Mouse (Mus musculus): ENCODE results near the gene Plekha6.

Gene Plekha6

DNA sequence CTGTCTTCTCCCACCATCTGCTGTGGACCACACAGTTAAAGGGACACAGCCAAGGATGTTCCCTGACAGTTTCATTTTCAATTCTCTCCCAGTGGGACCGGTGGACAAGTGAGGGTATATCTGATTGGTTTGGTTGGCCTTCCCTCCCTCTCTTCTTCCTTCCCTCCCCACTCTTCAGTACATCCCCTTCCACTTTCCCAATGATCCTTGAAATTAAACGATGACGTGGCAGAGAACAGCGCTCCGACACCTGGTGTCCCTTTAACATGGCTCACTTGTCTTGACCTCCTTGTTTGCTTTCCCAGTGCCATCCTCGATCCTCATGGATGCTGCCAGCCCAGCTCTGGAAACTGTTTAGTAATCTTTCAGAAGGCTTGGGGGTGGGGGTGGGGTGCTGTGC is 114.5 kb downstream of the Plekha6 start:
- no peak for DNase-seq

DNA sequence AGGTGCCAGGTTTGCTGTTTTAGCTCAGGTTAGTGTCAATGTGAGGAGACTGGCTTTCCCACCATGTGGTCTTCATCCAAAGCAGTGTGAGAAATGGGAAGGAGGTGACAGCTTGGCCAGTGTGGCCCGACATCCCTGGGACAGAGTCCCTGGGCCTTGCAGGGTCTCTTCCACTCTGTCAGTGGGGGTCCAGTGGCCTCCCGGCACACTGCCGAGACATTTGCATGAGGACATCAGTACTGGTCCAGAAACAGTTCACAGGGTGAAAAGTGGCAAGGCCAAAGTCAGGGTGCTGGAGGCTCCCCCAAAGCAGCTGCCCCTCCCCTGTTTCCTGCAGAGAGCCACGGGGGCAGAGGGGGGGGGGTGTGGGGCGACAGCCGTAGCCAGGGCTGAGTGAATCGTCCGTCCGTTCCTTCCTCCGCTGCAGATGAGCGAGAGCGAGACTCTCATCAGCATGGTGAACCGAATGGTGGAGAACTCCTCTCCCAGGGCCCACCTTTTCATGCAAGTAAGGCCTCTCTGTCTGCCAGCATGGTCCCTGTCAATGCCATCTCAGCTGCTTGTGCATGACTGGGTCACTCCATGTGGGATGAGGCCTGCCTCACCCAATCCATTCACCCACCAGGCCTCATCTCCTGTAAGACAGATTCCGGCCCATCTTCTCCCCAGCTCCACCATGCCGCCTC is 115.1 kb downstream of the Plekha6 start:
- no peak for DNase-seq

DNA sequence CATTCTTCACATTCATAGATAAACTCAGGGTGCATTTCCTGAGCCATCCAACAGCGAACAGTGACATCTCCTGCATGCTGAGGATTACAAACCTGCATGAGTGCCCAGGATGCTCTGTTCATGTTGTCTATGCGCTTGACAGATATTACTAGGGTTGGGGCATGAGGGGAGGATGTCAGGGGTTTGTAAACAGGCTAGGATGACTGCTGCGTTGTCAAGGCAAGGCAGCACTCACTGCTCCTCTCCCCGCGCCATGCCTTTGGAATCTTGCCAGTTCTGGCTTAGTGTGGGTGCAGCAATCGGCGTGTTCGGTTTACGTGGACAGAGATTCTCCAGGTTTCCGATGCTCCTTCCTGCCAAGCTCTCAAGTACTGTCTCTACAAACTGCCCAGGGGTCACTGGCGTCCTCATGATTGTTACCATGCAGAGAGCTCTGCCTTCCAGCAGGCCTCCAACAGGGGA is 115.7 kb downstream of the Plekha6 start:
- DNase-seq: no peak

DNA sequence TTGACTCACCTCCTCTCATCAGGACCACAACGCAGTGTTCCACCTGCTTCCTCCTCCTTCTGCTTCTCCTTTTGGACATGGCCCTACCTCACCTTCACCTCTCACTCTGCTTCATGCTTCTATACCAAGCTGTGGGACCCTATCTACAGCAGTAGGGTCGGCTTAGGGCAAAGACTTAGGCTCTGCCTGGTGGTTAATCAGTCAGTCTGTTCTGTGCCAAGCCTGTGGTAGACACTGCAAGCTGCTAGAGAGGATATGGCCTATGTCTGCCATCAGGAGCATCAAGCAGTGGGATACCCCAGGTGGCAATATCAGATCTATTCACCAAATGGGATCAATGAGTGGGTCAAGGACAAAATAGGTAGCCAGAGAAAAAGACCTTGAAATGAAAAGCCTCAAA is 116.5 kb downstream of the Plekha6 start:
- no peak for DNase-seq

DNA sequence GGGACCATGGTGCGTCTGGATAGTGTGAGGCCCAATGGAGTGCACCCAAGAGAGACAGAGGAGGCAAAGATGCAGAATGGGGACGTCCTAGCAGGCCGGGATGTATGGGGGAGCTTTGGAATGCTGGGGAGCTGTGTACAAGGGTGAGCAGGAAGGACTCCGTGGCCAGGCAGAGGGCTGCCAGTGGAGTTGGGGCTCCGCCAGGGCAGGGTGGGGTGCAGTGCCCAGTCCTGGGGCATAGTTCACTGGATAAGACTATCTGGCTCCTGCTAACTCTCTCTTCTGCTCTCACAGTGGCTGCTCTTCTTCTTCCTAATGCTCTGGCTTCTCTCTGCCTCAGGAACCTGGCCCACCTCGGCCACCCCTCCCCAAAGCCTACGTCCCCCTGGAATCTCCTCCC is 121.9 kb downstream of the Plekha6 start:
- no peak for DNase-seq

DNA sequence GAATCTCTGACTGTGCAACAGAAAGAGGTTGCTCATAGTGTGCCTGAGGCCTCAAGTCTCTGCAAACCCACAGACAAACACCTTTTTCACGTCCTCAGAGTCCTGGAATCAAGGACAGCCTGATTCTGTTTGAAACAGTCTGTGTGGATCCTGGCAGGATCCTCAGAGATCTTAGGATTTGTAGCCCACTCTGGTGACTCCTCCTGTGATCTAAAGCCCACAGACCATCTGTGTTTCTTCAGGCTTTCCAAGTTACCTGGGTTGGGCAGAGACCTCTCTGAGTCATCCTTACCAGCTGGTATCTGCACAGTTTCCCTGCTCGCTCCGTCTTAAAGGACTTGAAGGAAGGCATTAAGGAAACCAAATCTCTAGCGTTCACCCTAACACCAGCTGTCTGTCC is 123.0 kb downstream of the Plekha6 start:
- no peak for DNase-seq

DNA sequence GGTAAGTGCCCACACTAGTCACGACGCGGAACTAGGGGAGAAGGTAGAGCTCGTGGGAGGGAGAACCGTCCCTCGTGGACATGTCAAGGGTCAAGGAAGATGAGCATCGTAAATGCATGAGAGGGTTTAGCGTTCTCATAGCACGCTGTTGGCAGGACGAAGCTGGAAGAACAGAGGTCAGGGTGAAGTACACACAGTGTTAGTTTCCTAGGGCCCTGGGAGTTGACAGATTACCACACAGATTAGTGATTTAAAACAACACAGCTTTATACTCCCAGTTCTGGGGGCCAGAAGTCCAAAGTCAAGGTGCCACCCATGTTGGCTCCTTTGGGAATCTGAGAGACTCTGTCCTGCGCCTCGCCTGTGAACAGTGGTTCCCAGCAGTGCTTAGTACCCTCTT is 123.9 kb downstream of the Plekha6 start:
- no peak for DNase-seq

DNA sequence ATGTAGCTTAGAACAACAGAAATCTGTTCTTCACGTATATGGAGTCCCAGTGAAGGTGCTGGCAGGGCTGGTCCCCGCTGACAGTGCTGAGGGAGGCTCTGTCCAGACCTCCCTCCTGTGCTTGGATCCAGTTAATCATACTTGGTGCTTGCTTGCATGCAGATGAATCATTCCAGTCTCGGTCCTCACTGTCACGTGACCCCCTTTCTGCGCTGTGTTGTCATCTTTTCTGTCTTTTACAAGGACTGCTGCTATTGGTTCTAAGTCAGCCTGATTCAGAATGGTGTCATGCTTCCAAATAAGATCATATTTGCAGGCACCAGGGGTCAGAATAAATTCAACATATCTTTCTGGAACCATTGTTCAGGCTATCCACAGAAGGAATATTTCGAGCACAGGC is 127.9 kb downstream of the Plekha6 start:
- DNase-seq: no peak

DNA sequence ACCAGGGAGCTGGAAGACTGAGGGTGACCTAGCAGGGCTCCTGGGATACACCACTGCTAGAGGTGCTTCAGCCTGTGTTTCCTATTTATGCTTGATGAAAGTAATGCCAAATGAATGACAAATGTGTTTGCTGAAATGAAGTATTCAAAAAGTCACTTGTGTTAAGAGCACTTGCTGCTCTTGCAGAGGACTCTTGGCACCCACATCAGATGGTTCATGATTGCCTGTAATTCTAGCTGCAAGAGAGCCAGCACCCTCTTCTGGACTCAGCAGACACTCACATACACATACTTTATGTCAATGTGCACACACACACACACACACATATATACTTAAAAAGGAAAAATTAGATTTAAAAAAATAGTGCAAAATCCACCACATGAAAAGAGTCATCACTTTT is 128.6 kb downstream of the Plekha6 start:
- DNase-seq: no peak

DNA sequence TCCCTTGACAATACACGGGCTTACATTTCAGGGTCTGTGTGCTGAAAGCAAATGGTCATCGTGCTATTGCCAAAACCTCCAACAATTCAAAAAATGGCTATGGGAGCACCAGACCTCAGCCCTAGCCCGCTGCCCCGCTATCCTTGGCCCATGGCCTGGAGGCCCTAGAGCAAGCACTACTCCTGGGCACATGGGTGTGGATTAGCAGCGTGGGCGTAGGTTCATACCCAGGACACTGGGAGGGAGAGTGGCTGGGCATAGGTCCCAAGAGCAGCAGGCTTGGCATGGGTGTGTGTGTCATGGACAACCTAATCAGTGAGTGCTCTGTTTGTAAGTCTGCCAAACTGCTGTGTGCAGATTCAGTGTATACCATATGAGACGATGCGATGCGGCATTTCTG is 132.4 kb downstream of the Plekha6 start:
- DNase-seq: peak; percentile 70 to 73

DNA sequence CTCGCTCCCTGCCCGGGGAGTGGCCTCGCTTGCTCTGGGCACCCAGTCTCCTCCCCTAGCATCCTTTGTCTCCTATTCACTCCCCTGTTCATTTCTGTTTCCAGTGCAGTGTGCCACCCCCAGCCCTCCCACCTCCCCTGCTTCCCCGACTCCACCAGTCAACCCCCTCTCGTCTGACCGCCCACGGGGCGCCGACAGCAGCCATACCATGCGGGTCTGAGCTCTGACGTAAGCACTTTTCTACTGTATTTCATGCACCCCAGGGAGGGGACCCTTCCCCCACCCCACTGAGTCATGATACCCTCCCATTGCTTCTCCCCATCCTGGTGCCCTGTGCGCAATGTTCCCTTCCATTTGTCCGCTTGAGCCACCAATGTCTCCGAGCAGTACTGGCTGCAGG is 134.8 kb downstream of the Plekha6 start:
- no peak for DNase-seq

DNA sequence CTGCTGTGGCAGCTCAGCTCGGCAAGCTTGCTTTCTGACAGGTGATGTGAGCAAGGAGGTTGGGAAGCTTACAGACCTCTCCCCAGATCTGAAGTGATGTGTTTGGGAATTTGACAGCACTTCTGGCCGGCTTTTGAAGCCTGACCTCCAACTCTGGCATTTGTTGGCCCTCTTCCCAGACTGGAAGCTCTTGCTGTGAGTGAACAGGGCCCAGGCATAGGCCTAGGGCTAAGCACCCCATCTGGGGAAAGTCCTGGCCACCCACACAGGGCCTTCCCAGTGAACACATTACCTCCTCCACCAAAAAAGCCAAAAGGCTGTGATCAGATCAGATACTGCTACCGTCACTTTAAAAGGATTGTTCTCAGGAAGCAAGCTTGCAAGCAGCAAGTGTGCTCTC is 138.5 kb downstream of the Plekha6 start:
- DNase-seq: peak in 1 of 2 experiments; percentile 18

DNA sequence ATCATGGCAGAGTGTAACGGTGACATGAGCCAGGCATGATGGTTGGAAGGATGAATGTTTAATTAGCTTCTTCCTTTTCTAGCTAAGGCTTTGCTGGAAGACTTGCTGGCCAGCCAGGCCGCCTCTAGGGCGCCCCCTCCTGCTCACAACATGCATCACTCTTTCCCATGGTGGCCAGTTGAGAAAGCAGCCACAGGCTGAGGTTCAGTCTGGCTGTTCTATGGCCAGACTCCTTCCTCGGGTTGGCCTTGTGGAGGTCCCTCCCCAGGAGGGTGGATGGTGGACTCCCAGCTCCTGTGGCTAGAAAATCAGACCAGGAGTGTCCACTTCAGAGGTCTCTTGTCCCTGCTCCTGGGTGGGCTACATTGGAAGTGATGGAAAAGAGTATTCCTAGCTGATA is 142.8 kb downstream of the Plekha6 start:
- DNase-seq: peak; percentile 78 to 81

DNA sequence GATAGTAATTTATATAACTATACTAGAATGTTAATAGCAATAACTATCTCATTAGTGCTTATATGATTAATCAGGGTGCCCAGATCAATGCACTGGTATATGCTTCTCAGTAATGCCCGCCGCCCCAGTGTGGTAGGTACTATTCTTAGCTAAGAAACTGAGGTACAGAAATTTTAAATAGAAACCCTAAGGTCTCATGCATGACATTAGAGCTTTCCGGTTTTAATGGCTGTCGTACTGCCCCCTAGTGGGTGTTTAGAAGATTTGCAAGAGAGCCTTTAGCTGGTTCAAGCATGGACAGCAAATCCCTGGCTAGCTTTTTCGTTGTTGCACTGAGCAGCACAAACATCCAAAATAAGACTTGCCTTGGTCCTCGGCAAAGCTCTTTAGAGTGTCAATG is 143.3 kb downstream of the Plekha6 start:
- DNase-seq: peak; percentile 34 to 53

DNA sequence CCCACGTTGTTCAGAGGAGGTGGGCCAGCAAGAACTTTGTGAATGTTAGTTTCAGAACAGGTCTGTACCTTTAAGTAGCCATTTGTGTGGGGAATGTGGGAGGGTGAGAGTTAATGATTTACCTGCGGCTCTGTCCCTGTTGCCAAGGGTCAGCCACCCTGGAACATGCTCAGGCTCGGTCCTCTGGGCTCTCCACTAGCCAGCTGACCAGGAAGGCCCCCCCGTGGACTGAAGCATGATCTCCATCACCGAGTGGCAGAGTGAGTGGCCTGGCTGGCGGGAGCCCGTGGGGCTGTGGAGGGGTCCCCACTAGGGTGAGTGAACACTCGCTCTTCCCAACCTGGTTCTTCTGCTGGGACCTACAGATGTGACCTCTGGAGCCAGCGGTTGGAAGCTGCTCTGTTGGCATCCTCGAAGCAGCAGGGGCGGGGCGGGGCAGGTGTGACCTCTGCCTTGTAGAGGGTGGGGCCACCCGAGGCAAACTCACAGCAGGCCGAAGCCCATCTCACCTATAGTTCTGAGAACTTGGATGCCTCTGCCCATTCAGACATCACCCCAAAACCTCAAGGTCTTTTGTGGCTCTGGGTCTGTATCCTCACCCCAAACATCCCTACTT is 145.8 kb downstream of the Plekha6 start, which contains the start of gene Golt1a:
Golt1a (plus strand) TSS at position 149 of the 616 bp plus-strand sequence.
- no peak for DNase-seq

DNA sequence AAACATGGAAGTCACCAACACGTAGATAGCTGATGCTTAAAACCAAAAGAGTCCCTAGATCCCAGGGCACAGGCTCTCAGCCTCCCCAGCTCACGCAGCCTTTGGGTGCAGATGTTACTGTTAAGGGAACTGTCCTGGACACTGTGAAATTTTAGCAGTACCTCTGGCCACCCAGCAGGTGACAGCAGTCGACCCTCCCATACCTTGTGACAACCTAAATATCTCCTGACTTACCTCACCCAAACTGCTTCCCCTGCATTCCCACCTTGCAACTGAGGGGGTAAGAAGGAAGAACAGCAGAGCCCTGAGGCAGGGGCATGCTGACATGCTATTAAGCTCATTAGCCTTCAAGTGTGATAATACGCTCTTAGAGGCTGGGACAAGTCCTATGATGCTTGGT is 147.2 kb downstream of the Plekha6 start:
- no peak for DNase-seq

DNA sequence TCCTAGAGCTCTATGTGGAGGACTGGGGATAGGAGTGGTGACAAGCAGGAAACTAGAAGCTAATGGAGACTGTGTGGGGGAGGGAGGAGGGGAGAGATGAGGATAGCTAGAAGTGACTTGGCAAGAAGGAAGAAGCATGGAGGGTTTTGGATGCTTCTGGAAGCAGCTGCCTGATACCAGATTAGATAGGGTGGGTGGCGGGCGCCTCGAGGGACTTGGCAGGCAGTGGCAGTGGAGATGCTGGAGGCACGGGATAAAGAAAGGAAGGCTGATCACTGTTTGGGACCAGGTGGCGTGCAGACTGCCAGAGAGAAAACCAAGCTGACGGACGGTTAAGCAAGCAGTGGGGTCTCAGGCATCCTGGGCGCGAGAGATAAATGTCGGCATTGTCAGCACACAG is 147.9 kb downstream of the Plekha6 start:
- no peak for DNase-seq

DNA sequence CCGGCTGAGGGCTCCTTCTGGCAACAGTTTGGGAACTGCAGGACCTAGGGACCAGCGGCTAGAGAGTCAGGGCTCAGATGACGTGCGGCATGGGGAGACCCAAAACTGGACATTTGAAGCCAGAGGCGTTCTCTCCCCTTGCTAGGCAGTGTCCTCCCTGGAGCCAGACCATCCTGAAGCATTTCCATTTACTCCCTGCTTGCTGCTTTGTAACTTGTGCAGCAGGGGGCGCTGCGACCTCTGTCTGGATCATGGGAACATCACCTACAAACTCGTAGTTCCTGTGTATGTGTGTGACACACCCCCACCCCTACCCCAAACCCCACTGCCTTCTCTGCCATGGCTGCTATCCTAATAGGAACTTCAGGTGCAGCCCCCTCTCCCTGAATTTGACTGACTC is 150.4 kb downstream of the Plekha6 start:
- DNase-seq: peak; percentile 40 to 41

DNA sequence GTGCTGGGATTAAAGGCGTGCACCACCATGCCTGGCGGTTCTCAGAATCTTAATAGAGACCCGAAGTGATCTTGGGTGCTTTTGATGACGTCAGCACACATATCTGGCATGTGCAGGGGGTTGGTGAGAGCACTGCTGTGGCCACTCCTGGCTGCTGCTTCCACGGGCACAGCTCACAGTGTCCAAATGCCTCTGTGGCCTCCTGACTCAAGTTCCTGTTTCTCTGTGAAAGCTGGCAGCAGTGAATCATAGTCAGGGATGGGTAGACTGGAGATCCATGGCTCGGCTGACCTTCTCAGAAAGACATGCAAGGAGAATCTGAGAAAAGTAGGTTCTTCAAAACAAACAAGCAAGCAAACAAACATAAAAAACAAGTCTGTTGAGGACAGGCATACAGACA is 151.8 kb downstream of the Plekha6 start:
- no peak for DNase-seq

DNA sequence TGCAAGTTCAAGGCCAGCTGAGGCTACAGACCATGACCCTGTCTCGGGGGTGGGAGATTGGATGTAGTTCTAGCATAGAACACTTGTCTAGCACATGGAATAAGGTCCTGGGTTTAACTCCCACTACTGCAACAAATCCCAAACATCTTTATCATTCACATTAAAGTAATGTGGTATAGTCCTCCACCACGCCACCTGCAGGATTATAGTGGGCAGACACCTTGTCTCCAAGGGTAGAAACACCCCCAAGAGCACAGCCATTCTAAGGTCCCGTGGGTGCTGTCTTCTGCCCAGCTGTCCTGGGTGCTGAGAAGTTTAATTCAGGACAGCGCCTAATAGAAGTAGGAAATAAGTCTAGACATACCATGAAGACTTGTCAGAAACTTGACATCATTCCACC is 152.6 kb downstream of the Plekha6 start:
- no peak for DNase-seq

DNA sequence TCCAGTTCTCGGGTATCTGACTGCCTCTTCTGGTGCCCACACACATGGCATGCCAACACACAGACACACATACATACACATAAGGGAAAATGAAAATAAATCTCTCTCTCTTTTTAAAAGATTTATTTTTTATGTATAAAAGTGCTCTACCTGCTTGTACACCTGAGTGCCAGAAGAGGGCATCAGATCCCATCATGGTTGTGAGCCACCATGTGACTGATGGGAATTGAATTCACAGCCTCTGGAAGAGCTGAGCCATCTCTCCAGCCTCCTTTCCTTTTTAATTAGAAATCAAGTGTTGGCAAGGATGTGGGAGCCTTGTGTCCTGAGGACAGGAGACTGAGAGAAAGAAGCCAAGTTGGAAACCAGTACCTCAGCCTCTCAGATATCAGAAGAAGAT is 153.1 kb downstream of the Plekha6 start:
- no peak for DNase-seq

DNA sequence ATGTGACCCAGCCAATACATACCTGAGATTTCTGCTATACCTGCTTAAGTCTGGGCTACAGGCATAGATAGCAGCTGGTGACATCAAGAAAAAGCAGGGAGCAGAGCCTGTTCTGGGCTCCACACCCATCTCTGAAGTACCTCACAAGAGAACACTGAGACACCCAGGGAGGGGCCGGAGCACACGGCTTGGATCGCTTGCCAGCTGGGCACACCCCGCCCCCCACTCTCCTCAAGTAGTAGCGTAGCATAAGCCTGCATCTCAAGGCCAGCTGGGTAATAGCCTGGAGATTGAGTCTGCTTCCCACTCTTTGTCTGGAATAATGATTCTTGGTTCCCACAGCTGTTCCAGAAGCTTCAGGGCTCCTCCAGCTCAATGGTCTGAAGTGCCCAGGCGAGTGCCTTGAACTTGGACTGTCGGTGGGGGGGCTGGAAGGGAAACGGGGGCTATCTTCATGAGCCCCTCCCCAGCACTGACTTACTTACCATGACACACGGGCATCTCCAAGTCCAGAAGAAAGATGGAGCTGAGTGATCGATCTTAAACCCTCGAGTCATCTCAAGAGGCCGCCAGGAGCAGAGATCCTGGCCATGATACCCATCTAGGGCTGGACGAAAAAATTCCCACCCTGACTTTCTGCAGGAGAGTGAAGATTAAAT is 157.4 kb downstream of the Plekha6 start, which contains the start of gene Kiss1:
Kiss1 (plus strand) TSS at position 609 of the 659 bp plus-strand sequence.
- DNase-seq: no peak

DNA sequence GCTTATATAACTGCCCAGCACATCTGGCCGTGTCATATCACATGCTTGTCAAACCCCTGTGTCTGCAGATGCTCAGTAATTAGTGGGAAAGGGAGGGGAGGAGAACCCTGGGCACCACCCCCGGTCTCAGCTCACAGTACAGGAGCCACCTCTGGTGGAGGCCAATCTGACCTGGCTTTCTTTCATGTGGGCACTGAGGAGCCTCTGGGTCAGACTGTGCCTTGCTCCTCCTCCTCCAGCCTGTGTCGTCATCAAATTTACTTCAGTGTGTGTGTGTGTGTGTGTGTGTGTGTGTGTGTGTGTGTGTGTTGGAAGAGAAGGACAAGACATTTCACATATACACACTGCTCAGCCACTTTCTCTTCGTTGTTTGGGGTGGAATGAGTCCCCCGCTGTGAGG is 159.3 kb downstream of the Plekha6 start:
- DNase-seq: no peak

DNA sequence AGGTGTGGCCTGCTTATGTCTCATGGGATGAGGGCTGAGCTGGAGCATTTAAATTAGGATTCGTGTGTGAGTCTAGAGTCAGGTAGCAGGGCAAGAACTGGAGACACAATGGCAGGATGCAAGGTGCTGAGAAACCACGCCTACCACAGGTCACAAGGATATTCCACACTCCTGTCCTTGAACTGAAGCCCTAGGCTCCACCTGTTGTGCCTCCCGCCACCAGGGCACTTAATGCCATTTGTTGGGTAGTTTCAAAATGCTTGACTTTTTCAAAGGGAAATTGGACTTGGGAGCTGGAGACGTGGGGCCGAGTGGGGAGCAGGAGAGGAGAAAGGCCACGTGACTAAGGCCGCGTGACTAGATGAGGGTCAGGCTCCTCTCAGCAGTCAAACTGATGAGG is 161.9 kb downstream of the Plekha6 start:
- DNase-seq: no peak
